Mouse (Mus musculus) ES-E14 (cell line): Measurements from ENCODE around the gene Dynll1.

ENCODE experiments used
- MAFK ChIP-seq: IDR thresholded peaks from 2 replicates; pipeline ENCODE4 v1.6.1; 2014; ENCODE audit warnings: mild to moderate bottlenecking, low read depth, low read length, inconsistent platforms; ENCODE audit not compliant: insufficient read depth
- ZC3H11A ChIP-seq: IDR thresholded peaks from 2 replicates; pipeline ENCODE4 v1.6.1; 2012; ENCODE audit warnings: low read depth, mild to moderate bottlenecking, inconsistent platforms, low read length, borderline replicate concordance

DNA sequence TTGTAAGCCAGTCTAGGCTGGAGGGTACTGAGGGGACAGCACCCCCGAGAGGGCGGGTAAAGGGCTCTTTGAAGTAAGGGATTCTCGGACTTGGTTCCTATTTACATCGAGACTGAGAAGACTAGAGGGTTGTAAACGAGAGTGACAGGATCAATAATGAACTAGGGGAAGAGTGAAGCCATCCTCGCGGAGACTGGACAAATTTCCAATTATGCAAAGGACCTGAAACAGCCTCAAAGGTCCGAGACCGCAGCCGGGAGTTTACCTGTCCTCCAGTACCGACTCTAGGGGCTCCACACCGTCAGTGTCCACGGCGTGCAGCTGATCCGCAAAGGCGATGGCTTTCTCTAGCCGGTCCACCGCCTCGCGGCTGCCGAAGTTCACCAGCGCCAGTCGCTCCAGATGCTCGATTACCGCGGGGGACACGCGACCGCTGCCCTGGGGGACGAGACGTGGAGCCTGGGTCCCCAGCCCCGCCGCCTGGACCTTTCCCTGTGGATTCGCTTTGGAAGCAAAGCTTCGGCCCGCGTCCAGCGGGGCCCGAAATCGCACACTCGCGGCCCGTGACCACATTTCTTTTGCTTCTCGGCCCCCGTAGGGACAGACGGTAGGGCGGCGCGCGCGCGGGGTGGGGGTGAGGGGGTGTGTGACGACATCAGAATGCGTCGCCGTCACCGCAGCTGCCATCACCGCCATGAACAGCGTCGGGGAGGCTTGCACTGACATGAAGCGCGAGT is 39.9 kb upstream of the Dynll1 start, which contains the start of the genes Gatc and Triap1:
- TF ChIP-seq MAFK, result 0 out of 2 replicates have a peak, but pooled peaks have one; percentile 3
- TF ChIP-seq ZC3H11A, result no peak
